Mouse (Mus musculus) CD4-positive, CD25-positive, alpha-beta regulatory T cell, adult 9 weeks (primary cell): ENCODE measurements around the gene Rnase2b. TPM values are rescaled to one million over a fixed set of nuclear protein-coding genes. Genes with fewer than 3 reads are reported as not detected.

Experiments used
- polyA plus RNA-seq: library from polyadenylated mRNA; unstranded; fragments of 100-300 nt; shearing (Covaris generic); gene quantifications from one replicate; pipeline ENCODE4 v1.2.1, GENCODE M21; 2017

Gene Rnase2b
- polyA plus RNA-seq, result not detected

GRCm38 (mm10) chr14:51161976-51162375 lies at the start of gene Rnase2b:
Gene Rnase2b (plus strand): TSS chr14:51162260.

GRCm38 (mm10) chr14:51113916-51114560 lies 48.0 kb upstream of the Rnase2b start, which contains the start of gene Eddm3b:
Gene Eddm3b (plus strand): TSS chr14:51114426.

GRCm38 (mm10) chr14:51146685-51147084 lies 15.4 kb upstream of the Rnase2b start, which contains the start of gene Rnase1:
Gene Rnase1 (minus strand): TSS chr14:51146785.

GRCm38 (mm10) chr14:51199098-51200023 lies 37.3 kb downstream of the Rnase2b start, which contains the start of gene Ang2:
Gene Ang2 (minus strand): TSS chr14:51199148.

GRCm38 (mm10) chr14:51203115-51203514 lies 41.1 kb downstream of the Rnase2b start, which contains the start of gene Ear14:
Gene Ear14 (plus strand): TSS chr14:51203391.

Other genes with a start within 250 kb of the Rnase2b start
- 70.8 TPM for gene Osgep, start 237.4 kb upstream of the Rnase2b start, polyA plus RNA-seq
- gene Apex1, start 237.3 kb upstream of the Rnase2b start, polyA plus RNA-seq, result 86.5 TPM
- gene Pip4p1, start 231.4 kb upstream of the Rnase2b start, polyA plus RNA-seq, result 6.1 TPM
- 55.3 TPM for gene Pnp, start 231.2 kb upstream of the Rnase2b start, polyA plus RNA-seq
- not detected for gene Gm49342, start 217.7 kb upstream of the Rnase2b start, polyA plus RNA-seq
- 1.1 TPM for gene Pnp2, start 206.3 kb upstream of the Rnase2b start, polyA plus RNA-seq
- not detected for gene Rnase10, start 154.5 kb upstream of the Rnase2b start, polyA plus RNA-seq
- gene Rnase9, start 120.4 kb upstream of the Rnase2b start, polyA plus RNA-seq, result not detected
- not detected for gene Rnase11, start 112.1 kb upstream of the Rnase2b start, polyA plus RNA-seq
- gene Rnase12, start 104.6 kb upstream of the Rnase2b start, polyA plus RNA-seq, result not detected
- not detected for gene Olfr750, start 87.8 kb upstream of the Rnase2b start, polyA plus RNA-seq
- 19.2 TPM for gene Rnase4, start 71.2 kb upstream of the Rnase2b start, polyA plus RNA-seq
- 3.6 TPM for gene Ang, start 71.1 kb upstream of the Rnase2b start, polyA plus RNA-seq
- not detected for gene Eddm3b, start 47.8 kb upstream of the Rnase2b start, polyA plus RNA-seq
- 0.93 TPM for gene Rnase6, start 38.4 kb upstream of the Rnase2b start, polyA plus RNA-seq
- not detected for gene Rnase1, start 15.5 kb upstream of the Rnase2b start, polyA plus RNA-seq
- gene Ang2, start 36.9 kb downstream of the Rnase2b start, polyA plus RNA-seq, result not detected
- not detected for gene Ear14, start 41.1 kb downstream of the Rnase2b start, polyA plus RNA-seq
- gene Rnase2a, start 93.9 kb downstream of the Rnase2b start, polyA plus RNA-seq, result not detected
- gene Gm7247, start 199.5 kb downstream of the Rnase2b start, polyA plus RNA-seq, result not detected
- not detected for gene Vmn2r88, start 248.6 kb downstream of the Rnase2b start, polyA plus RNA-seq